In genomic region chr3:116100850-116101249, GRCm38 (mm10) we compare ENCODE assay signal across 30 mouse cellular contexts. TPM values are rescaled to one million over a fixed set of nuclear protein-coding genes. Genes with fewer than 3 reads are reported as not detected.
DNase-seq lines count a peak whose midpoint lies in the region; ATAC-seq and TF ChIP-seq lines count a peak whose summit lies in the region.
"Had no signal": no experiment of that assay in that cellular context is flagged by ENCODE, and none has a peak within 500 bp of the region (broad histone marks: within the 10 kb centered on the region; RNA-seq: fewer than 3 reads in every experiment).

No protein-coding gene starts in this region.

- no peak overlapping the region for H3K9ac ChIP-seq in forebrain, embryonic 14.5 days (ENCODE audit: low read length)
- no peak overlapping the region for H3K9ac ChIP-seq in lung, embryonic 14.5 days
- no peak overlapping the region for H3K9ac ChIP-seq in forebrain, postnatal 0 days
- H3K9ac ChIP-seq: embryonic facial prominence, embryonic 12.5 days; embryonic facial prominence, embryonic 15.5 days; heart, embryonic 13.5 days; hindbrain, embryonic 14.5 days had no signal

- H3K27ac ChIP-seq in forebrain, embryonic 14.5 days (ENCODE audit: low read depth, low read length) = no peak overlapping the region
- no peak overlapping the region for H3K27ac ChIP-seq in forebrain, embryonic 10.5 days
- H3K27ac ChIP-seq in lung, embryonic 14.5 days (ENCODE audit: low read depth) = no peak overlapping the region
- no peak overlapping the region for H3K27ac ChIP-seq in forebrain, postnatal 0 days (ENCODE audit: low read depth, low read length)
- H3K27ac ChIP-seq: embryonic facial prominence, embryonic 12.5 days; embryonic facial prominence, embryonic 15.5 days; heart, adult 2 months; heart, embryonic 10.5 days; heart, embryonic 13.5 days; hindbrain, embryonic 14.5 days; hindbrain, postnatal 0 days had no signal

- H3K4me1 ChIP-seq in forebrain, embryonic 14.5 days (ENCODE audit: control insufficient read depth, insufficient read depth, low read length) = peaks cover 4% of the 10 kb centered on the region; the same call in 1 of the 2 replicates
- peaks cover 19% of the 10 kb centered on the region for H3K4me1 ChIP-seq in forebrain, embryonic 10.5 days
- peaks cover 4% of the 10 kb centered on the region; the same call in 1 of the 2 replicates for H3K4me1 ChIP-seq in lung, embryonic 14.5 days (ENCODE audit: insufficient read depth)
- H3K4me1 ChIP-seq in lung, adult 2 months (ENCODE audit: control insufficient read depth, insufficient read depth, low read length) = no peaks in the 10 kb centered on the region; the same call in 1 of the 2 replicates
- H3K4me1 ChIP-seq in forebrain, postnatal 0 days (ENCODE audit: insufficient read depth) = no peaks in the 10 kb centered on the region

- TF ChIP-seq POLR2A in lung, adult 2 months (IDR thresholded peaks at IDR 0.05; ENCODE audit: borderline replicate concordance, extremely low read depth, low read depth, low read length) = no peak
- no peak for TF ChIP-seq POLR2A in brain, embryonic 14.5 days (IDR thresholded peaks at IDR 0.05; ENCODE audit: borderline replicate concordance, extremely low read depth, insufficient read depth, insufficient read length, poor library complexity, severe bottlenecking)

- no peaks in the 10 kb centered on the region for H3K27me3 ChIP-seq in forebrain, embryonic 14.5 days (replicated peaks; ENCODE audit: control insufficient read depth, insufficient read depth, low read length)
- no peaks in the 10 kb centered on the region for H3K27me3 ChIP-seq in forebrain, embryonic 10.5 days (ENCODE audit: poor library complexity, severe bottlenecking)
- no peaks in the 10 kb centered on the region for H3K27me3 ChIP-seq in lung, embryonic 14.5 days (ENCODE audit: insufficient read depth, low read length)
- no peaks in the 10 kb centered on the region for H3K27me3 ChIP-seq in forebrain, postnatal 0 days (ENCODE audit: insufficient read depth, low read length)
- H3K27me3 ChIP-seq: CH12.LX; embryonic facial prominence, embryonic 12.5 days; embryonic facial prominence, embryonic 15.5 days; heart, embryonic 13.5 days; Patski had no signal

- no peaks in the 10 kb centered on the region for H3K9me3 ChIP-seq in forebrain, embryonic 14.5 days (replicated peaks; ENCODE audit: control insufficient read depth, low read length)
- H3K9me3 ChIP-seq in forebrain, embryonic 10.5 days = no peaks in the 10 kb centered on the region
- no peaks in the 10 kb centered on the region for H3K9me3 ChIP-seq in lung, embryonic 14.5 days (ENCODE audit: low read depth, low read length)
- no peaks in the 10 kb centered on the region for H3K9me3 ChIP-seq in forebrain, postnatal 0 days (ENCODE audit: low read length)
- H3K9me3 ChIP-seq: embryonic facial prominence, embryonic 12.5 days; embryonic facial prominence, embryonic 15.5 days; G1E; heart, embryonic 10.5 days; heart, embryonic 13.5 days had no signal

- no peak for TF ChIP-seq CTCF in lung, embryonic 14.5 days (IDR thresholded peaks at IDR 0.05; ENCODE audit: low read depth)
- no peak for TF ChIP-seq CTCF in lung, adult 2 months (IDR thresholded peaks at IDR 0.05; ENCODE audit: insufficient read depth, low read length)
- no peak for TF ChIP-seq CTCF in brain, embryonic 14.5 days (IDR thresholded peaks at IDR 0.05; ENCODE audit: borderline replicate concordance, extremely low read depth, insufficient read depth, insufficient read length)
- TF ChIP-seq CTCF in forebrain, postnatal 0 days (IDR thresholded peaks at IDR 0.05; ENCODE audit: low read depth) = no peak

- 85% methylated on average over 1 of the region's 1 CpGs for WGBS in forebrain, embryonic 14.5 days
- WGBS in forebrain, embryonic 10.5 days = 87% methylated on average over 1 of the region's 1 CpGs
- 31% methylated on average over 1 of the region's 1 CpGs for WGBS in lung, embryonic 14.5 days
- WGBS in lung, adult 2 months = 46% methylated on average over 1 of the region's 1 CpGs
- 60% methylated on average over 1 of the region's 1 CpGs for WGBS in forebrain, postnatal 0 days

- H3K4me3 ChIP-seq in forebrain, embryonic 14.5 days (ENCODE audit: low read depth, low read length) = no peak overlapping the region
- H3K4me3 ChIP-seq in forebrain, embryonic 10.5 days = no peak overlapping the region
- no peak overlapping the region for H3K4me3 ChIP-seq in lung, embryonic 14.5 days (ENCODE audit: low read depth, low read length)
- no peak overlapping the region for H3K4me3 ChIP-seq in lung, adult 2 months (replicated peaks; ENCODE audit: extremely low read depth, low read depth, low read length)
- H3K4me3 ChIP-seq in forebrain, postnatal 0 days (ENCODE audit: low read depth, low read length) = no peak overlapping the region
- H3K4me3 ChIP-seq: embryonic facial prominence, embryonic 12.5 days; embryonic facial prominence, embryonic 15.5 days; heart, adult 2 months; heart, embryonic 10.5 days; heart, embryonic 13.5 days had no signal

- peak; percentile 70 for DNase-seq in forebrain, embryonic 14.5 days (ENCODE audit: low spot score)
- no peak for DNase-seq in forebrain, embryonic 10.5 days (ENCODE audit: extremely low spot score, low spot score)
- peak; percentile 52 for DNase-seq in lung, embryonic 14.5 days
- DNase-seq in lung, adult 2 months = no peak
- DNase-seq in brain, embryonic 14.5 days (ENCODE audit: low read depth) = peak; percentile 65
- DNase-seq in forebrain, postnatal 0 days = peak; percentile 54
- no peak for DNase-seq in layer of hippocampus, adult 8-10 months (ENCODE audit: low spot score in 2 of 2)
- no peak for DNase-seq in kidney, adult 8-10 months
- DNase-seq: adrenal gland, postnatal 10 days; adrenal gland, postnatal 36 days; B cell, adult 2 months; cerebellum, adult 18-20 months; cerebellum, adult 9-10 months; cerebellum, postnatal 14 days; gastrocnemius, postnatal 25 days; heart, adult 2 months; heart, postnatal 14 days; heart, postnatal 4 days; kidney, adult 18-20 months had no signal

- H3K4me2 ChIP-seq in forebrain, embryonic 14.5 days (ENCODE audit: low read length) = no peak overlapping the region
- no peak overlapping the region for H3K4me2 ChIP-seq in lung, embryonic 14.5 days
- H3K4me2 ChIP-seq in forebrain, postnatal 0 days (ENCODE audit: low read depth) = no peak overlapping the region
- H3K4me2 ChIP-seq: embryonic facial prominence, embryonic 12.5 days; embryonic facial prominence, embryonic 15.5 days; heart, embryonic 13.5 days; hindbrain, embryonic 14.5 days had no signal

- no peaks in the 10 kb centered on the region for H3K36me3 ChIP-seq in forebrain, embryonic 14.5 days (ENCODE audit: control insufficient read depth, insufficient read depth, low read length)
- H3K36me3 ChIP-seq in forebrain, embryonic 10.5 days (replicated peaks) = no peaks in the 10 kb centered on the region
- H3K36me3 ChIP-seq in lung, embryonic 14.5 days (ENCODE audit: insufficient read depth) = no peaks in the 10 kb centered on the region
- H3K36me3 ChIP-seq in forebrain, postnatal 0 days (ENCODE audit: insufficient read depth) = no peaks in the 10 kb centered on the region
- H3K36me3 ChIP-seq: embryonic facial prominence, embryonic 12.5 days; embryonic facial prominence, embryonic 15.5 days; G1E; heart, embryonic 10.5 days; heart, embryonic 13.5 days had no signal

- ATAC-seq in forebrain, embryonic 14.5 days = no peak
- no peak for ATAC-seq in lung, embryonic 14.5 days (ENCODE audit: insufficient read depth)
- peak; percentile 84 for ATAC-seq in forebrain, postnatal 0 days
- ATAC-seq: hindbrain, postnatal 0 days; inflammation-experienced regulatory T-cells, adult 6 months; intestine, embryonic 16.5 days; Patski had no signal

RNA-seq across cellular contexts. Expression of gene Vcam1, which starts 28.6 kb away (rescaled TPM):
- polyA plus RNA-seq in forebrain, embryonic 14.5 days (2014; fragmentation: Nextera tagmentation; extraction: Ambion mirVana) = 33.1 and 35.6 TPM in 2 replicates
- polyA plus RNA-seq in forebrain, embryonic 10.5 days (2016; fragmentation: Nextera tagmentation; extraction: Ambion mirVana) = 20.6 and 24.6 TPM in 2 replicates
- 78.6 and 93.8 TPM in 2 replicates for polyA plus RNA-seq in lung, embryonic 14.5 days (2014; fragmentation: Nextera tagmentation; extraction: Ambion mirVana)
- 9.6 and 10.2 TPM in 2 replicates for polyA plus RNA-seq in lung, adult 2 months (2012; rRNA removed)
- polyA plus RNA-seq in brain, embryonic 14.5 days (2012; rRNA removed) = 18.5 and 22.8 TPM in 2 replicates
- total RNA-seq in forebrain, postnatal 0 days (2014; rRNA removed) = 30.2 and 36.9 TPM in 2 replicates
- 28.2 and 32.1 TPM in 2 replicates for polyA plus RNA-seq in forebrain, postnatal 0 days (2015; fragmentation: Nextera tagmentation; extraction: Ambion mirVana)
- total RNA-seq in layer of hippocampus, adult 8-10 months (2022) = 10 to 100 TPM; 21.2 to 29.7 (median 23.9) TPM
- polyA plus RNA-seq: G1E had no signal

Comparison
In these comparisons a context has a peak if more than half of its experiments do, and no peak if none do; other contexts are left out.
1. DNase-seq: peak in forebrain, embryonic 14.5 days (single experiment), lung, embryonic 14.5 days (single experiment), brain, embryonic 14.5 days (single experiment) and forebrain, postnatal 0 days (single experiment); none in forebrain, embryonic 10.5 days (single experiment), lung, adult 2 months (single experiment), layer of hippocampus, adult 8-10 months (0 of 2) and kidney, adult 8-10 months (0 of 2).